Mouse (Mus musculus) CH12.LX (cell line): Measurements from ENCODE around the gene Pcx.

Source experiments
- CHD2 ChIP-seq: IDR thresholded peaks from 2 replicates; pipeline ENCODE4 v1.6.1; 2011; ENCODE audit warnings: low read length, improper control_type of control experiment
- CTCF ChIP-seq, 2 experiments: IDR thresholded peaks in 1 of 2; conservative IDR thresholded peaks in 1 of 2; 2 replicates each; pipeline ENCODE4 v1.5.1; 2011 to 2012; ENCODE audit warnings: low read depth in 2 of 2, low read length in 2 of 2, improper control_type of control experiment in 1 of 2, inconsistent platforms in 1 of 2, mild to moderate bottlenecking in 1 of 2, moderate library complexity in 1 of 2
- EP300 ChIP-seq: IDR thresholded peaks from 2 replicates; pipeline ENCODE4 v1.6.1; 2011; ENCODE audit warnings: low read length, improper control_type of control experiment
- ETS1 ChIP-seq: conservative IDR thresholded peaks from 2 replicates; pipeline ENCODE4 v1.6.1; 2012; ENCODE audit warnings: low read depth, mild to moderate bottlenecking, inconsistent platforms, low read length, improper control_type of control experiment, moderate library complexity
- JUND ChIP-seq: conservative IDR thresholded peaks from 2 replicates; pipeline ENCODE4 v1.6.1; 2011; ENCODE audit warnings: low read depth, low read length, improper control_type of control experiment
- KAT2A ChIP-seq: IDR thresholded peaks from 2 replicates; pipeline ENCODE4 v1.6.1; 2012; ENCODE audit warnings: low read length, improper control_type of control experiment, inconsistent platforms; ENCODE audit not compliant: insufficient replicate concordance
- MYC ChIP-seq: IDR thresholded peaks from 2 replicates; pipeline ENCODE4 v1.6.1; 2011; ENCODE audit warnings: low read depth, mild to moderate bottlenecking, improper control_type of control experiment, low read length
- PAX5 ChIP-seq: IDR thresholded peaks from 2 replicates; pipeline ENCODE4 v1.6.1; 2012; ENCODE audit warnings: low read length, inconsistent platforms, mixed read lengths
- POLR2A ChIP-seq: IDR thresholded peaks from 2 replicates; pipeline ENCODE4 v1.6.1; 2011; ENCODE audit warnings: low read depth, mild to moderate bottlenecking, improper control_type of control experiment, low read length
- TCF12 ChIP-seq: IDR thresholded peaks from 2 replicates; pipeline ENCODE4 v1.6.1; 2014; ENCODE audit warnings: low read depth, mild to moderate bottlenecking, inconsistent platforms, low read length, improper control_type of control experiment
- ZNF384 ChIP-seq: IDR thresholded peaks from 2 replicates; pipeline ENCODE4 v1.6.1; 2012; ENCODE audit warnings: low read depth, low read length, improper control_type of control experiment, inconsistent platforms

GRCm38 (mm10) chr19:4474739-4475138 lies 35.5 kb upstream of the Pcx start:
- TF ChIP-seq EP300 (no peak), POLR2A (no peak), PAX5 (no peak), MYC (no peak), JUND (no peak), CTCF (conservative IDR thresholded peaks at IDR 0.05 in 1 of 2, IDR thresholded peaks at IDR 0.05 in 1 of 2; ENCODE audit: low read depth in 2 of 2, low read length in 2 of 2) (no peak), CHD2 (no peak), ETS1 (no peak), ZNF384 (no peak), KAT2A (no peak), TCF12 (no peak)
